Mouse (Mus musculus) mesoderm, embryonic 11.5 days (tissue): ENCODE measurements around the gene Cln5.

ENCODE experiments used
- DNase-seq: peaks from one replicate; pipeline ENCODE4 v3.0.0-alpha.2; 2012; ENCODE audit warnings: low read depth, low spot score

Cln5 gene

DNA sequence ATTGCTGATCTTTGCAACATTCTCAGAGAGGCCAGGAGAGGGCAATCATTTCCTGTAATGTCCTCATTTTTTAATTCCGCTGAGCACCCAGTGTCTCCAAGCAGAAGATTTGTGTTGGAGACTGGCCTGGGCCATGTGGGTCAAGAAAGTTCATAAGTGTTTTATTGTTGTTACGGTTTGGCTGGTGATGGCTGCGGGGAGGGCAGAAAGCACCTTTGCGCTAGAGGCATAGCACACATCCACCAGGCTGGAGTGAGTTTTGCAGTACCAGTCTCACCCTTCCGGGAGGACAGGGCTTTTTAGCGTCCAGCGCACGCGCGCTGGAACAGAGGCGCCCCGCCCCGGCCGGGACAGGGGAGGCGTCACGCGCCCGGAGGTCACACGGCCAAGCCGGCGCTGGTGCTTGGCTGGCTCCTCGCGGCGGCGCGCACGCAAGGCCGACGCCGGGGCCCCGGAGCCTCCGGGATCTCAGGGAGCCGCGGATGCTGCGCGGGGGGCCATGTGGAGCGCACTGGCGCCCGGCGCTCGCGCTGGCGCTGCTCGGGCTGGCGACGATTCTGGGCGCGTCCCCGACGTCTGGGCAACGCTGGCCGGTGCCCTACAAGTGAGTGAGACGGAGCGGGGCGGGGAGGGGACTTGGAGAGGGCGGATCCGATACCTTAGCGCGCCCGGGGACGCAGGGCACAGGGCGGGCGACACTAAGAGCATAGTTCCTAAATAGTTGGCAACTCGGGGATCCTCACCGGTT is at the start of gene Cln5:
TSS of gene Cln5 (plus strand) at position 353 of the 748 bp plus-strand sequence.
- DNase-seq, result peak; percentile 97

- no peak for DNase-seq
These were observed 40.8 kb upstream of the Cln5 start for GRCm38 (mm10) chr14:103029203-103029602.

GRCm38 (mm10) chr14:103033271-103033823 is 36.7 kb upstream of the Cln5 start:
- no peak for DNase-seq

DNA sequence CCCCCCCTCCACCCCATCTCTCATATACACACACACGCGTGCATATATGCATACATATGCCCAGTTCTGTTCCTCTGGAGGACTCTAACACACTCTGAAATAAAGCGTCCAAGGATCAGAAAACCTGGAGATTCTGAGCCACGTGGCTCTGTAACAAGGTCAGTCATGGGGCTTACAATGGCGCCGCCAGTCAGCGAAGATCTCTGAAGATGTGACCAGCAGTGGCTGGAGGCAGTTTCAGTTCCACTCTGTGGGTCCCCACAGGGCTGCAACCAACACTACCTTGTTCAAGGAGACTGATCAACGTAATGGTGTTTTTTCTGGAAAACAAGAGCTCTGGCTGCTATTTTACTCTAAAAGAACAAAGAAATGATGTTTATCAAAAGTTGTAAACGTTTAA is 35.9 kb upstream of the Cln5 start:
- DNase-seq, result no peak

GRCm38 (mm10) chr14:103037016-103037415 is 33.0 kb upstream of the Cln5 start:
- no peak for DNase-seq

- no peak for DNase-seq
These were observed 23.3 kb upstream of the Cln5 start, which contains the start of gene Acod1 for GRCm38 (mm10) chr14:103046677-103047076. Gene Acod1 (plus strand): TSS chr14:103046977.

DNA sequence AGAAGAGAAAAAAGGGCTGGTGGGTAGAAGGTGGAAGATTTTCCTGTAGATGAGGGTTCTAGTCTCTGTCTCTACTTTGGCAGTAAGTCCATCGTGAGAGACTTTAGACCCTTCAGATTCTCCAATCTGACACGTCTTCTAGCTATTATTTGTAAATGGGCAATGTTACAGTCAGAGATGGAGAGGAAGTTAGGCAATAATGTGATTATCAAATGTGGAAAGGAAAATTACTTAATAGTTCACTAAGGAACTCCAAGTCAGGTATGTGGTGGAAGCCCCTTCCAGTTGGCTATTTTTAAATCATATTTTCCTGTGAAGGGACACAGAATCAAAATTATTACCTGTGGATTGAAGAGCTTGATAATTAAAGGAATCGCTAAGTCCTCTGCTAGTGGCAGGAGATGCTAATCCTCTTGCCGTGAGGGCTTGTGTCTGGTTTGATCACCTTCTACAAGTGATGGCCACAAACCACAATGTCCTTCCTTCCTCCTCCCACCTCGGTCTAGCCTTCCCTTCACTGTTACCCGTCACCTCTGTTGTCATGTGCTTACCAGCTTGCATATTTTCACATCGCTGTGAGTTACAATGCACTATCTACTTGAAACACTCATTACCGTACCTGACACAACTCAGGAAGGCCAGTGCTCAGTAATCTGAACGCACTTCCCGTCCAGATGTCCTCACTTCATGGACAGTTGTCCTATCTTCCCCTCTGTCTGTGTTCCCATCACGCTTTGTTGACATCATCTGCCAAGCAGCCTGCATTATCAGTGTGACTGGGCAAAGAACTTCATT is 21.5 kb upstream of the Cln5 start:
- DNase-seq, result no peak

DNA sequence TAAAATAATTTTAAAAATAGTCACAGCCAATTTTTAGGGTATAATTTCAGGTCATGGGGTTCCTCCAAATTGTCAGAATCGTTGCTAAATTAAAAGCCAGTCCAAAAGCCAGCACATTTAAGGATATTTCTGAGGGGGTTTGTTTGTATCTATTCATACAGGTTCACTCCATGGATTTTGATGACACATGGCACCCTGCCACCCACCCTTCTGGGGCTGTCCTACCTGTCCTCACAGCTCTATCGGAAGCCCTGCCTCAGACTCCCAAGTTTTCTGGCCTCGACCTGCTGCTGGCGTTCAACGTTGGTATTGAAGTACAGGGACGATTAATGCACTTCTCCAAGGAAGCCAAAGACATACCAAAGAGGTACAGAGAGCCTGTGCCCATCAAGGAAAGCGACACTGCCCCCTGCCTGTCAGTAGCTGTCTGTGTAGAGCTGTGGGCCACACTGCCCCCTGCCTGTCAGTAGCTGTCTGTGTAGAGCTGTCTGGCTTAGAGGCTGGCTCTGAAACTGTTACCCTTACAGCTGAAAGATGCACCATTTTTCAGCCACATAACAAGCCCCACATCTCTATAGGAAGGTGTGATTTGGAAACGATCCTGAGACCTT is 18.8 kb upstream of the Cln5 start:
- peak; percentile 81 for DNase-seq

- no peak for DNase-seq
These were observed 15.3 kb upstream of the Cln5 start for GRCm38 (mm10) chr14:103054731-103055130.

DNA sequence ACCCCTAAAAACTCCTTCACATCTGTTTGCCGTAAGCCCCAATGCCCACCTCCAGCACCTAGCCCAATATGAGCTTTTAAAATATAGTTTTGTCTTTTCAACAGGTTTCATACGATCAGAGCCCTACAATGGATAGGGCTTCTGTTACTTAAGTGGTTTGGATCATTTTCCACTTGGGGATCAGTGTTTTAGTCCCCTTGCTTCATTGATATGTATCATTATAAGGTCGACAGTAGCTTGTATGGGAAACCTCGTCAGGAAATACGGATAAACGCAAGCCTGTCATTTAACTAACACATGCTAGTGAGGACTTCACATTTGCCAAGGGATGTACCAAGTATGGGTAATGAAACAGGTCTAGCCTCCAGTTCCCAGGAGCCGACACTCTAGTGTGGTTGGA is 13.4 kb upstream of the Cln5 start:
- DNase-seq, result no peak

GRCm38 (mm10) chr14:103058998-103059397 is 11.0 kb upstream of the Cln5 start:
- no peak for DNase-seq

GRCm38 (mm10) chr14:103059495-103059894 is 10.5 kb upstream of the Cln5 start:
- DNase-seq, result no peak

- DNase-seq, result peak; percentile 65
These were observed 4.5 kb upstream of the Cln5 start for GRCm38 (mm10) chr14:103065294-103066167.

- DNase-seq, result no peak
These were observed 552 bp upstream of the Cln5 start for GRCm38 (mm10) chr14:103069465-103069863.

GRCm38 (mm10) chr14:103070790-103071189 is 774 bp downstream of the Cln5 start:
- DNase-seq, result no peak

DNA sequence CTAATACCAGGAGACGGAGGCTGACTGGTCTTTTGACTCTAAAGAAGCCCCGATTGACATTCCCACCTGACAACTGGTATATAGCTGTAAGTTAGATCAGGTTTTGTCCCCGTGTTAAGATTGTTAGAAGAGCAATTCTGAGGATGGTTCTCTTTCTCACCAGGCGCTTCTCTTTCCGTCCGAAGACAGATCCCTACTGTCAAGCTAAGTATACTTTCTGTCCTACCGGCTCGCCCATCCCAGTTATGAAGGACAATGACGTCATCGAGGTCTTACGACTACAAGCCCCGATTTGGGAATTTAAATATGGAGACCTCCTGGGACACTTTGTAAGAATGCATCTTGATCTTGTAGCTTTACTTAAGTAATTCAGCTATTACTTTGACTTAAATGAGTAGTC is 1.5 kb downstream of the Cln5 start:
- no peak for DNase-seq

GRCm38 (mm10) chr14:103072731-103073130 is 2.7 kb downstream of the Cln5 start:
- no peak for DNase-seq

GRCm38 (mm10) chr14:103073825-103074224 is 3.8 kb downstream of the Cln5 start:
- DNase-seq, result no peak

DNA sequence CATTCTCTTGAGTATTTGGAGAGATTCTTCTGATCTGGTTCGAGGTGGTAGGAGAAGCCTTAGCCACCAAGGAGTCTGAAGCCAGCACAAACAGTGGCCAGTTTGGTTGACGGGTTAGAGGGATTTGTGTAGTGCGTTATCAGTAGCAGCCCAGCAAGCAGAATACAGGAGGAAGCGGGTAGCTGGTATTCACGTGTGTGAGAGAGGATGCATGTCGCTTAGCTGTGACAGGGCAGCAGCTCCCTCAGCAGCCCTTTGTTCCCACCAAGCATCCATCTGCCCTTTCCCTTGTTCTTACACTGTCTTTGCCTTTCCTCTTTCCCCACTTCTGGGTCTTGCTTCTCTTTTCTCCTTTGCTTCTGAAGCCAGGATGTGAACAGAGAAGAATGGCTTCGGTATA is 5.2 kb downstream of the Cln5 start:
- no peak for DNase-seq

GRCm38 (mm10) chr14:103077272-103078005 is 7.4 kb downstream of the Cln5 start:
- DNase-seq, result no peak
